Mouse (Mus musculus) forebrain, embryonic 13.5 days (tissue): ENCODE measurements around the gene Dnaic2. TPM values are rescaled to one million over a fixed set of nuclear protein-coding genes. Genes with fewer than 3 reads are reported as not detected.
A peak's percentile ranks its signal among the peaks of the same experiment; 100 is the strongest.

Experiments used
- ATAC-seq: fragments of 200-750 bp; cut with Nextera tagmentation; 2 replicates; pipeline ENCODE4 v1.8.0; 2017
- H3K27ac ChIP-seq: fragments of 300-500 bp; sonication (generic); 2 replicates; pipeline ENCODE4 v1.5.1; 2015; ENCODE audit warnings: inconsistent platforms, mild to moderate bottlenecking, moderate library complexity
- H3K27me3 ChIP-seq: fragments of 300-500 bp; sonication (generic); 2 replicates; pipeline ENCODE4 v1.6.1; 2015; ENCODE audit warnings: mild to moderate bottlenecking, inconsistent platforms
- H3K36me3 ChIP-seq: fragments of 300-500 bp; sonication (generic); 2 replicates; pipeline ENCODE4 v1.6.1; 2015; ENCODE audit warnings: mild to moderate bottlenecking, inconsistent platforms; ENCODE audit not compliant: poor library complexity, severe bottlenecking
- H3K4me1 ChIP-seq: fragments of 300-500 bp; sonication (generic); 2 replicates; pipeline ENCODE4 v1.6.1; 2015; ENCODE audit warnings: inconsistent platforms
- H3K4me2 ChIP-seq: fragments of 300-500 bp; sonication (generic); 2 replicates; pipeline ENCODE4 v1.6.1; 2015; ENCODE audit warnings: inconsistent platforms, mild to moderate bottlenecking, moderate library complexity
- H3K4me3 ChIP-seq: fragments of 300-500 bp; sonication (generic); 2 replicates; pipeline ENCODE4 v1.5.1; 2015; ENCODE audit warnings: mild to moderate bottlenecking, inconsistent platforms
- H3K9ac ChIP-seq: fragments of 300-500 bp; sonication (generic); 2 replicates; pipeline ENCODE4 v1.6.1; 2015; ENCODE audit warnings: mild to moderate bottlenecking, inconsistent platforms
- H3K9me3 ChIP-seq: fragments of 300-500 bp; sonication (generic); replicated peaks from 2 replicates; pipeline ENCODE4 v1.6.1; 2016; ENCODE audit warnings: inconsistent platforms
- WGBS: fragments of 180-500 bp; shearing (Covaris S2); methylation state at CpG from one replicate; pipeline ENCODE4 v1.1.7; 2015; 5-methylcytosine and 5-hydroxymethylcytosine counted together
- polyA plus RNA-seq: library from polyadenylated mRNA; unstranded; fragments of >200 nt; fragmentation: Nextera tagmentation; extraction: Ambion mirVana; gene quantifications from 2 replicates; pipeline ENCODE4 v1.2.1, GENCODE M21; 2015

The Dnaic2 gene
- polyA plus RNA-seq, 1 experiment from 2014 or later: 1.8 TPM

- peak overlapping the region; percentile 83 for H3K27ac ChIP-seq
- WGBS: 27% methylated on average over 22 of the region's 22 CpGs
- H3K4me2 ChIP-seq: peak overlapping the region; percentile 42
- no peaks in the 10 kb centered on the region for H3K9me3 ChIP-seq
- H3K4me1 ChIP-seq: peaks cover 42% of the 10 kb centered on the region
- peaks cover 26% of the 10 kb centered on the region for H3K36me3 ChIP-seq
- H3K4me3 ChIP-seq: 0 out of 2 replicates have a peak overlapping the region, but pooled peaks have one; percentile 1
- H3K9ac ChIP-seq: peak overlapping the region; percentile 17; the same call in 1 of the 2 replicates
- peak; percentile 93 for ATAC-seq
- no peaks in the 10 kb centered on the region for H3K27me3 ChIP-seq
Observed at GRCm38 (mm10) chr11:114704071-114704913, 22.9 kb upstream of the Dnaic2 start.

GRCm38 (mm10) chr11:114706358-114706757, 20.9 kb upstream of the Dnaic2 start:
- H3K4me3 ChIP-seq: no peak overlapping the region
- no peak overlapping the region for H3K9ac ChIP-seq
- no peak for ATAC-seq
- no peaks in the 10 kb centered on the region for H3K9me3 ChIP-seq
- no peak overlapping the region for H3K27ac ChIP-seq
- peaks cover 37% of the 10 kb centered on the region for H3K36me3 ChIP-seq
- 86% methylated on average over 5 of the region's 5 CpGs for WGBS
- no peaks in the 10 kb centered on the region for H3K27me3 ChIP-seq
- no peak overlapping the region for H3K4me2 ChIP-seq
- peaks cover 42% of the 10 kb centered on the region for H3K4me1 ChIP-seq

GRCm38 (mm10) chr11:114711393-114711792, 15.8 kb upstream of the Dnaic2 start:
- no peaks in the 10 kb centered on the region for H3K9me3 ChIP-seq

GRCm38 (mm10) chr11:114711861-114712260, 15.3 kb upstream of the Dnaic2 start:
- no peak for ATAC-seq
- no peaks in the 10 kb centered on the region for H3K27me3 ChIP-seq
- no peaks in the 10 kb centered on the region for H3K9me3 ChIP-seq
- WGBS: 91% methylated on average over 12 of the region's 12 CpGs
- H3K4me1 ChIP-seq: no peaks in the 10 kb centered on the region
- no peak overlapping the region for H3K4me3 ChIP-seq
- H3K9ac ChIP-seq: no peak overlapping the region
- no peak overlapping the region for H3K4me2 ChIP-seq
- H3K27ac ChIP-seq: no peak overlapping the region
- peaks cover 45% of the 10 kb centered on the region for H3K36me3 ChIP-seq

More at GRCm38 (mm10) chr11:114711393-114711792, 15.8 kb upstream of the Dnaic2 start:
- Histone ChIP-seq H3K9ac (no peak overlapping the region), H3K27me3 (no peaks in the 10 kb centered on the region), H3K4me1 (no peaks in the 10 kb centered on the region), H3K27ac (no peak overlapping the region), H3K4me3 (no peak overlapping the region), H3K4me2 (no peak overlapping the region), H3K36me3 (peaks cover 45% of the 10 kb centered on the region)
- 92% methylated on average over 3 of the region's 3 CpGs for WGBS
- ATAC-seq: no peak

GRCm38 (mm10) chr11:114714526-114714925, 12.7 kb upstream of the Dnaic2 start:
- ATAC-seq: no peak
- H3K9me3 ChIP-seq: no peaks in the 10 kb centered on the region
- H3K4me1 ChIP-seq: no peaks in the 10 kb centered on the region
- no peak overlapping the region for H3K27ac ChIP-seq
- no peak overlapping the region for H3K4me2 ChIP-seq
- 95% methylated on average over 6 of the region's 6 CpGs for WGBS
- no peak overlapping the region for H3K4me3 ChIP-seq
- peaks cover 23% of the 10 kb centered on the region for H3K36me3 ChIP-seq
- no peak overlapping the region for H3K9ac ChIP-seq
- H3K27me3 ChIP-seq: no peaks in the 10 kb centered on the region

GRCm38 (mm10) chr11:114715531-114715930, 11.7 kb upstream of the Dnaic2 start:
- Histone ChIP-seq H3K4me3 (no peak overlapping the region), H3K27ac (no peak overlapping the region), H3K36me3 (peaks cover 15% of the 10 kb centered on the region), H3K27me3 (no peaks in the 10 kb centered on the region), H3K9ac (no peak overlapping the region), H3K4me1 (no peaks in the 10 kb centered on the region), H3K9me3 (no peaks in the 10 kb centered on the region), H3K4me2 (no peak overlapping the region)
- ATAC-seq: no peak
- WGBS: 77% methylated on average over 7 of the region's 7 CpGs

- no peaks in the 10 kb centered on the region for H3K36me3 ChIP-seq
- peaks cover 8% of the 10 kb centered on the region for H3K4me1 ChIP-seq
- H3K9me3 ChIP-seq: no peaks in the 10 kb centered on the region; the same call in 1 of the 2 replicates
- 92% methylated on average over 10 of the region's 10 CpGs for WGBS
- H3K27me3 ChIP-seq: no peaks in the 10 kb centered on the region
- no peak overlapping the region for H3K4me3 ChIP-seq
- H3K4me2 ChIP-seq: no peak overlapping the region
- ATAC-seq: no peak
- no peak overlapping the region for H3K27ac ChIP-seq
- H3K9ac ChIP-seq: no peak overlapping the region
Observed at GRCm38 (mm10) chr11:114720535-114720934, 6.7 kb upstream of the Dnaic2 start.

GRCm38 (mm10) chr11:114722438-114722837, 4.8 kb upstream of the Dnaic2 start:
- Histone ChIP-seq H3K27me3 (no peaks in the 10 kb centered on the region), H3K4me1 (peaks cover 15% of the 10 kb centered on the region), H3K4me2 (no peak overlapping the region), H3K27ac (no peak overlapping the region), H3K4me3 (no peak overlapping the region), H3K36me3 (no peaks in the 10 kb centered on the region), H3K9ac (no peak overlapping the region), H3K9me3 (no peaks in the 10 kb centered on the region; the same call in 1 of the 2 replicates)
- 86% methylated on average over 8 of the region's 8 CpGs for WGBS
- ATAC-seq: no peak

GRCm38 (mm10) chr11:114723030-114723429, 4.2 kb upstream of the Dnaic2 start:
- Histone ChIP-seq H3K27me3 (no peaks in the 10 kb centered on the region), H3K36me3 (no peaks in the 10 kb centered on the region), H3K27ac (no peak overlapping the region), H3K4me2 (no peak overlapping the region), H3K4me1 (peaks cover 20% of the 10 kb centered on the region), H3K9me3 (no peaks in the 10 kb centered on the region; the same call in 1 of the 2 replicates), H3K9ac (no peak overlapping the region), H3K4me3 (no peak overlapping the region)
- ATAC-seq: no peak
- 75% methylated on average over 13 of the region's 13 CpGs for WGBS

- H3K27ac ChIP-seq: no peak overlapping the region
- no peak for ATAC-seq
- H3K4me3 ChIP-seq: no peak overlapping the region
- H3K9me3 ChIP-seq: no peaks in the 10 kb centered on the region; the same call in 1 of the 2 replicates
- 66% methylated on average over 11 of the region's 11 CpGs for WGBS
- H3K9ac ChIP-seq: no peak overlapping the region
- no peak overlapping the region for H3K4me2 ChIP-seq
- H3K4me1 ChIP-seq: peaks cover 31% of the 10 kb centered on the region
- H3K27me3 ChIP-seq: peaks cover 4% of the 10 kb centered on the region; the same call in 1 of the 2 replicates
- no peaks in the 10 kb centered on the region for H3K36me3 ChIP-seq
Observed at GRCm38 (mm10) chr11:114724787-114725590, 2.2 kb upstream of the Dnaic2 start.

GRCm38 (mm10) chr11:114727826-114728186, 598 bp downstream of the Dnaic2 start:
- no peaks in the 10 kb centered on the region for H3K9me3 ChIP-seq
- peaks cover 31% of the 10 kb centered on the region for H3K4me1 ChIP-seq
- 23% methylated on average over 5 of the region's 5 CpGs for WGBS
- H3K27me3 ChIP-seq: peaks cover 4% of the 10 kb centered on the region; the same call in 1 of the 2 replicates
- H3K4me2 ChIP-seq: peak overlapping the region; percentile 61
- peak overlapping the region; percentile 35 for H3K4me3 ChIP-seq
- H3K9ac ChIP-seq: peak overlapping the region; percentile 52; the same call in 1 of the 2 replicates
- H3K27ac ChIP-seq: no peak overlapping the region
- ATAC-seq: 0 out of 2 replicates have a peak, but pooled peaks have one; percentile 36
- no peaks in the 10 kb centered on the region for H3K36me3 ChIP-seq

GRCm38 (mm10) chr11:114728333-114728732, 1.1 kb downstream of the Dnaic2 start:
- Histone ChIP-seq H3K36me3 (no peaks in the 10 kb centered on the region), H3K4me2 (no peak overlapping the region), H3K4me1 (peaks cover 31% of the 10 kb centered on the region), H3K9ac (no peak overlapping the region), H3K9me3 (no peaks in the 10 kb centered on the region), H3K27ac (no peak overlapping the region), H3K4me3 (no peak overlapping the region), H3K27me3 (peaks cover 4% of the 10 kb centered on the region; the same call in 1 of the 2 replicates)
- ATAC-seq: no peak
- 54% methylated on average over 5 of the region's 5 CpGs for WGBS
